Mouse (Mus musculus) thymus, postnatal 4 days (tissue): ENCODE data around the gene Gm49353.

ENCODE experiments used
- DNase-seq: peaks from one replicate; pipeline ENCODE4 v3.0.0; 2021

Gm49353 gene

GRCm38 (mm10) chr10:29198642-29199041, at the start of gene Gm49353:
Gene Gm49353, plus strand, starts transcription at chr10:29198954.
- DNase-seq, result no peak

GRCm38 (mm10) chr10:29155304-29155703, 43.5 kb upstream of the Gm49353 start:
- no peak for DNase-seq

- no peak for DNase-seq
These were observed 37.1 kb upstream of the Gm49353 start for GRCm38 (mm10) chr10:29161664-29162063.

GRCm38 (mm10) chr10:29173778-29174177, 25.0 kb upstream of the Gm49353 start:
- no peak for DNase-seq

GRCm38 (mm10) chr10:29175656-29176055, 23.1 kb upstream of the Gm49353 start:
- DNase-seq, result no peak

- no peak for DNase-seq
These were observed 21.9 kb upstream of the Gm49353 start for GRCm38 (mm10) chr10:29176881-29177280.

- no peak for DNase-seq
These were observed 20.8 kb upstream of the Gm49353 start for GRCm38 (mm10) chr10:29178003-29178402.

GRCm38 (mm10) chr10:29180210-29180609, 18.5 kb upstream of the Gm49353 start:
- no peak for DNase-seq

- no peak for DNase-seq
These were observed 17.7 kb upstream of the Gm49353 start for GRCm38 (mm10) chr10:29181046-29181445.

GRCm38 (mm10) chr10:29193769-29194168, 5.0 kb upstream of the Gm49353 start:
- DNase-seq, result no peak

- peak; percentile 5 for DNase-seq
These were observed 1.9 kb upstream of the Gm49353 start for GRCm38 (mm10) chr10:29196811-29197210.

GRCm38 (mm10) chr10:29199835-29200234, 1.1 kb downstream of the Gm49353 start:
- no peak for DNase-seq

GRCm38 (mm10) chr10:29200609-29201008, 1.9 kb downstream of the Gm49353 start:
- DNase-seq, result no peak

- no peak for DNase-seq
These were observed 8.0 kb downstream of the Gm49353 start for GRCm38 (mm10) chr10:29206730-29207129.

GRCm38 (mm10) chr10:29208735-29209134, 10.0 kb downstream of the Gm49353 start:
- no peak for DNase-seq

- DNase-seq, result no peak
These were observed 12.7 kb downstream of the Gm49353 start, which contains the start of gene 9330159F19Rik for GRCm38 (mm10) chr10:29211453-29211852. Gene 9330159F19Rik, plus strand, starts transcription at chr10:29211606.

GRCm38 (mm10) chr10:29213534-29214100, 14.9 kb downstream of the Gm49353 start:
- DNase-seq, result no peak

- no peak for DNase-seq
These were observed 18.2 kb downstream of the Gm49353 start for GRCm38 (mm10) chr10:29216957-29217356.

GRCm38 (mm10) chr10:29217451-29217850, 18.7 kb downstream of the Gm49353 start:
- DNase-seq, result no peak

- no peak for DNase-seq
These were observed 26.6 kb downstream of the Gm49353 start for GRCm38 (mm10) chr10:29225329-29225728.

- no peak for DNase-seq
These were observed 32.5 kb downstream of the Gm49353 start for GRCm38 (mm10) chr10:29231208-29231607.
